Mouse (Mus musculus) myocyte (in vitro differentiated cells): ENCODE measurements around the gene Mrpl49. TPM values are rescaled to one million over a fixed set of nuclear protein-coding genes. Genes with fewer than 3 reads are reported as not detected.

Experiments used
- H3K27me3 ChIP-seq: one replicate; pipeline ENCODE4 v1.6.1; 2011; ENCODE audit not compliant: control insufficient read depth, insufficient read depth, insufficient read length
- H3K36me3 ChIP-seq: one replicate; pipeline ENCODE4 v1.6.1; 2011; ENCODE audit not compliant: control insufficient read depth, insufficient read depth
- H3K4me2 ChIP-seq: one replicate; pipeline ENCODE4 v1.6.1; 2011; ENCODE audit warnings: low read depth, control low read depth
- H3K4me3 ChIP-seq: one replicate; pipeline ENCODE4 v1.5.1; 2011; ENCODE audit warnings: mild to moderate bottlenecking, control low read depth, moderate library complexity
- H3K79me2 ChIP-seq: one replicate; pipeline ENCODE4 v1.6.1; 2011; ENCODE audit not compliant: control insufficient read depth, insufficient read depth
- H3ac ChIP-seq: one replicate; pipeline ENCODE4 v1.6.1; 2011; ENCODE audit not compliant: control insufficient read depth, insufficient read length
- CEBPB ChIP-seq: IDR thresholded peaks from 2 replicates; pipeline ENCODE4 v1.6.1; 2011; ENCODE audit warnings: mild to moderate bottlenecking, moderate library complexity; ENCODE audit not compliant: poor library complexity, insufficient read depth, severe bottlenecking
- E2F4 ChIP-seq: IDR thresholded peaks from one replicate; pipeline ENCODE4 v1.6.1; 2011; ENCODE audit warnings: mild to moderate bottlenecking, control low read depth, moderate library complexity; ENCODE audit not compliant: insufficient read depth
- MAX ChIP-seq: IDR thresholded peaks from one replicate; pipeline ENCODE4 v1.6.1; 2011; ENCODE audit warnings: low read depth, mild to moderate bottlenecking, control low read depth
- MYOD1 ChIP-seq, 3 experiments: IDR thresholded peaks; one replicate each; pipeline ENCODE4 v1.6.1; 2011; ENCODE audit warnings: control low read depth in 2 of 3, low read depth in 2 of 3, mild to moderate bottlenecking in 2 of 3, moderate library complexity in 1 of 3; ENCODE audit not compliant: insufficient read length in 2 of 3, control insufficient read depth in 1 of 3
- MYOG ChIP-seq, 3 experiments: IDR thresholded peaks; one replicate each; pipeline ENCODE4 v1.6.1; 2011; ENCODE audit warnings: control low read depth in 2 of 3, low read depth in 2 of 3, mild to moderate bottlenecking in 2 of 3; ENCODE audit not compliant: insufficient read length in 2 of 3, control insufficient read depth in 1 of 3, insufficient read depth in 1 of 3
- POLR2A ChIP-seq: IDR thresholded peaks from one replicate; pipeline ENCODE4 v1.6.1; 2011; ENCODE audit warnings: low read depth, mild to moderate bottlenecking, control low read depth, moderate library complexity; ENCODE audit not compliant: insufficient read length
- POLR2AphosphoS2 ChIP-seq: IDR thresholded peaks from one replicate; pipeline ENCODE4 v1.6.1; 2011; ENCODE audit warnings: low read depth, control low read depth; ENCODE audit not compliant: insufficient read length
- REST ChIP-seq: IDR thresholded peaks from one replicate; pipeline ENCODE4 v1.6.1; 2011; ENCODE audit warnings: mild to moderate bottlenecking, control low read depth, moderate library complexity; ENCODE audit not compliant: insufficient read depth, insufficient read length
- SRF ChIP-seq: IDR thresholded peaks from one replicate; pipeline ENCODE4 v1.6.1; 2011; ENCODE audit warnings: low read depth; ENCODE audit not compliant: control insufficient read depth, insufficient read length
- TCF12 ChIP-seq: IDR thresholded peaks from one replicate; pipeline ENCODE4 v1.6.1; 2011; ENCODE audit warnings: mild to moderate bottlenecking, control low read depth; ENCODE audit not compliant: poor library complexity, insufficient read depth, severe bottlenecking
- TCF3 ChIP-seq: IDR thresholded peaks from one replicate; pipeline ENCODE4 v1.6.1; 2011; ENCODE audit warnings: low read depth, control low read depth; ENCODE audit not compliant: insufficient read length
- USF1 ChIP-seq: IDR thresholded peaks from one replicate; pipeline ENCODE4 v1.6.1; 2011; ENCODE audit warnings: low read depth, mild to moderate bottlenecking, control low read depth, moderate library complexity
- polyA plus RNA-seq: library from polyadenylated mRNA; unstranded; fragments of >200 nt; fragmentation: generic; extraction: Trizol; gene quantifications from one replicate; pipeline ENCODE4 v1.2.1, GENCODE M21; 2012; ENCODE audit warnings: missing spikeins

Mrpl49 gene
- polyA plus RNA-seq, 1 experiment = 43.0 TPM

- no peak overlapping the region for H3K4me3 ChIP-seq
- H3K27me3 ChIP-seq = no peaks in the 10 kb centered on the region
- no peak overlapping the region for H3K4me2 ChIP-seq
- peaks cover 17% of the 10 kb centered on the region for H3K79me2 ChIP-seq
- TF ChIP-seq POLR2A (no peak), TCF3 (no peak), MAX (no peak), SRF (no peak), MYOG (IDR thresholded peaks at IDR 0.05; ENCODE audit: control insufficient read depth in 1 of 3, insufficient read depth in 1 of 3, insufficient read length in 2 of 3, low read depth in 2 of 3) (no peak), USF1 (no peak), E2F4 (no peak), POLR2AphosphoS2 (no peak), TCF12 (no peak), REST (no peak)
- peaks cover 3% of the 10 kb centered on the region for H3K36me3 ChIP-seq
- no peak overlapping the region for H3ac ChIP-seq
These were observed 16.3 kb upstream of the Mrpl49 start for GRCm38 (mm10) chr19:6073889-6074288.

- Histone ChIP-seq H3K4me2 (no peak overlapping the region), H3K79me2 (peaks cover 14% of the 10 kb centered on the region), H3K4me3 (no peak overlapping the region), H3ac (no peak overlapping the region), H3K36me3 (peaks cover 3% of the 10 kb centered on the region), H3K27me3 (no peaks in the 10 kb centered on the region)
- TF ChIP-seq REST = no peak
- TF ChIP-seq USF1 = no peak
- no peak for TF ChIP-seq SRF
- no peak for TF ChIP-seq CEBPB
- TF ChIP-seq MAX = no peak
- no peak for TF ChIP-seq POLR2AphosphoS2
- TF ChIP-seq TCF12 = no peak
- TF ChIP-seq MYOD1 (IDR thresholded peaks at IDR 0.05; ENCODE audit: control insufficient read depth in 1 of 3, insufficient read length in 2 of 3, low read depth in 2 of 3) = no peak
- TF ChIP-seq E2F4 = no peak
- no peak for TF ChIP-seq MYOG (IDR thresholded peaks at IDR 0.05; ENCODE audit: control insufficient read depth in 1 of 3, insufficient read depth in 1 of 3, insufficient read length in 2 of 3, low read depth in 2 of 3)
- TF ChIP-seq POLR2A = no peak
- TF ChIP-seq TCF3 = no peak
These were observed 13.7 kb upstream of the Mrpl49 start for GRCm38 (mm10) chr19:6071261-6071660.

GRCm38 (mm10) chr19:6070571-6071250 lies 13.1 kb upstream of the Mrpl49 start:
- Histone ChIP-seq H3K27me3 (no peaks in the 10 kb centered on the region), H3K79me2 (peaks cover 11% of the 10 kb centered on the region), H3ac (no peak overlapping the region), H3K4me3 (no peak overlapping the region), H3K36me3 (peaks cover 3% of the 10 kb centered on the region), H3K4me2 (no peak overlapping the region)
- TF ChIP-seq CEBPB (no peak), POLR2A (no peak), POLR2AphosphoS2 (no peak), MYOD1 (IDR thresholded peaks at IDR 0.05; ENCODE audit: control insufficient read depth in 1 of 3, insufficient read length in 2 of 3, low read depth in 2 of 3) (no peak), MYOG (IDR thresholded peaks at IDR 0.05; ENCODE audit: control insufficient read depth in 1 of 3, insufficient read depth in 1 of 3, insufficient read length in 2 of 3, low read depth in 2 of 3) (no peak), TCF3 (no peak), E2F4 (no peak), MAX (no peak), USF1 (no peak), REST (no peak), SRF (no peak), TCF12 (no peak)

- H3K4me2 ChIP-seq = no peak overlapping the region
- peaks cover 3% of the 10 kb centered on the region for H3K36me3 ChIP-seq
- no peak overlapping the region for H3K4me3 ChIP-seq
- H3K27me3 ChIP-seq = no peaks in the 10 kb centered on the region
- peaks cover 5% of the 10 kb centered on the region for H3K79me2 ChIP-seq
- TF ChIP-seq REST (no peak), E2F4 (no peak), TCF3 (no peak), MAX (no peak), MYOD1 (IDR thresholded peaks at IDR 0.05; ENCODE audit: control insufficient read depth in 1 of 3, insufficient read length in 2 of 3, low read depth in 2 of 3) (no peak)
- no peak overlapping the region for H3ac ChIP-seq
These were observed 12.3 kb upstream of the Mrpl49 start for GRCm38 (mm10) chr19:6069851-6070250.

- TF ChIP-seq MYOG (IDR thresholded peaks at IDR 0.05; ENCODE audit: control insufficient read depth in 1 of 3, insufficient read depth in 1 of 3, insufficient read length in 2 of 3, low read depth in 2 of 3) (no peak), POLR2A (no peak), TCF12 (no peak), MAX (no peak), E2F4 (no peak), CEBPB (no peak), TCF3 (no peak), REST (no peak), MYOD1 (IDR thresholded peaks at IDR 0.05; ENCODE audit: control insufficient read depth in 1 of 3, insufficient read length in 2 of 3, low read depth in 2 of 3) (no peak), SRF (no peak), POLR2AphosphoS2 (no peak), USF1 (no peak)
These were observed 11.4 kb upstream of the Mrpl49 start for GRCm38 (mm10) chr19:6068951-6069350.

More at GRCm38 (mm10) chr19:6068951-6069350, 11.4 kb upstream of the Mrpl49 start:
- H3K4me3 ChIP-seq = no peak overlapping the region
- H3K79me2 ChIP-seq = peaks cover 5% of the 10 kb centered on the region
- H3K36me3 ChIP-seq = peaks cover 3% of the 10 kb centered on the region
- H3K27me3 ChIP-seq = no peaks in the 10 kb centered on the region
- H3K4me2 ChIP-seq = no peak overlapping the region
- no peak overlapping the region for H3ac ChIP-seq
